Comparison of ENCODE assay signal across 26 mouse cellular contexts in genomic region chr13:59147976-59148375, GRCm38 (mm10).
DNase-seq lines count a peak whose midpoint lies in the region; ATAC-seq and TF ChIP-seq lines count a peak whose summit lies in the region.
"Had no signal": no experiment of that assay in that cellular context is flagged by ENCODE, and none has a peak within 500 bp of the region (broad histone marks: within the 10 kb centered on the region; RNA-seq: fewer than 3 reads in every experiment).

No protein-coding gene starts in this region.

- H3K36me3 ChIP-seq in forebrain, embryonic 11.5 days (ENCODE audit: control insufficient read depth, insufficient read depth, low read length): no peaks in the 10 kb centered on the region
- no peaks in the 10 kb centered on the region for H3K36me3 ChIP-seq in forebrain, postnatal 0 days (ENCODE audit: insufficient read depth)
- no peaks in the 10 kb centered on the region for H3K36me3 ChIP-seq in midbrain, embryonic 16.5 days (ENCODE audit: control insufficient read depth, insufficient read depth, low read length)
- no peaks in the 10 kb centered on the region for H3K36me3 ChIP-seq in midbrain, embryonic 10.5 days
- no peaks in the 10 kb centered on the region for H3K36me3 ChIP-seq in forebrain, embryonic 12.5 days (replicated peaks)
- H3K36me3 ChIP-seq: G1E; kidney, embryonic 15.5 days; neural tube, embryonic 12.5 days had no signal

- no peak overlapping the region for H3K4me2 ChIP-seq in forebrain, embryonic 11.5 days (ENCODE audit: low read depth, low read length, severe bottlenecking)
- no peak overlapping the region for H3K4me2 ChIP-seq in forebrain, postnatal 0 days (ENCODE audit: low read depth)
- H3K4me2 ChIP-seq in midbrain, embryonic 16.5 days (ENCODE audit: low read length): no peak overlapping the region
- H3K4me2 ChIP-seq in forebrain, embryonic 12.5 days: no peak overlapping the region
- H3K4me2 ChIP-seq: kidney, embryonic 15.5 days; neural tube, embryonic 12.5 days had no signal

- no peak overlapping the region for H3K9ac ChIP-seq in forebrain, embryonic 11.5 days (ENCODE audit: low read length)
- no peak overlapping the region for H3K9ac ChIP-seq in forebrain, postnatal 0 days
- no peak overlapping the region for H3K9ac ChIP-seq in midbrain, embryonic 16.5 days (ENCODE audit: low read depth, low read length)
- H3K9ac ChIP-seq in forebrain, embryonic 12.5 days: no peak overlapping the region
- H3K9ac ChIP-seq: kidney, embryonic 15.5 days; liver, embryonic 14.5 days; neural tube, embryonic 12.5 days had no signal

- H3K9me3 ChIP-seq in forebrain, embryonic 11.5 days (ENCODE audit: control insufficient read depth, low read length): no peaks in the 10 kb centered on the region
- H3K9me3 ChIP-seq in forebrain, postnatal 0 days (ENCODE audit: low read length): no peaks in the 10 kb centered on the region
- no peaks in the 10 kb centered on the region for H3K9me3 ChIP-seq in midbrain, embryonic 16.5 days (replicated peaks; ENCODE audit: control insufficient read depth, low read length, poor library complexity, severe bottlenecking)
- no peaks in the 10 kb centered on the region for H3K9me3 ChIP-seq in midbrain, embryonic 10.5 days (replicated peaks)
- no peaks in the 10 kb centered on the region for H3K9me3 ChIP-seq in forebrain, embryonic 12.5 days
- H3K9me3 ChIP-seq: kidney, embryonic 15.5 days; neural tube, embryonic 12.5 days had no signal

- 37% methylated on average over 4 of the region's 4 CpGs for WGBS in forebrain, embryonic 11.5 days
- WGBS in forebrain, postnatal 0 days: 15% methylated on average over 4 of the region's 4 CpGs
- WGBS in midbrain, embryonic 16.5 days: 62% methylated on average over 4 of the region's 4 CpGs
- 81% methylated on average over 4 of the region's 4 CpGs for WGBS in midbrain, embryonic 10.5 days
- WGBS in forebrain, embryonic 12.5 days: 22% methylated on average over 4 of the region's 4 CpGs

- peaks cover 17% of the 10 kb centered on the region; the same call in 1 of the 2 replicates for H3K4me1 ChIP-seq in forebrain, embryonic 11.5 days (replicated peaks; ENCODE audit: control insufficient read depth, insufficient read depth, low read length)
- H3K4me1 ChIP-seq in forebrain, postnatal 0 days (ENCODE audit: insufficient read depth): peaks cover 44% of the 10 kb centered on the region
- peaks cover 34% of the 10 kb centered on the region for H3K4me1 ChIP-seq in midbrain, embryonic 16.5 days (ENCODE audit: control insufficient read depth, insufficient read depth, low read length)
- peaks cover 38% of the 10 kb centered on the region for H3K4me1 ChIP-seq in midbrain, embryonic 10.5 days
- peaks cover 46% of the 10 kb centered on the region for H3K4me1 ChIP-seq in forebrain, embryonic 12.5 days
- H3K4me1 ChIP-seq: kidney, embryonic 15.5 days had no signal

- H3K4me3 ChIP-seq in forebrain, embryonic 11.5 days (ENCODE audit: low read depth, low read length): no peak overlapping the region
- H3K4me3 ChIP-seq in forebrain, postnatal 0 days (ENCODE audit: low read depth, low read length): no peak overlapping the region
- H3K4me3 ChIP-seq in midbrain, embryonic 16.5 days (ENCODE audit: low read depth, low read length): no peak overlapping the region
- H3K4me3 ChIP-seq in midbrain, embryonic 10.5 days: no peak overlapping the region
- no peak overlapping the region for H3K4me3 ChIP-seq in forebrain, embryonic 12.5 days (replicated peaks)
- H3K4me3 ChIP-seq: kidney, embryonic 15.5 days; myocyte; neural tube, embryonic 12.5 days had no signal

- H3K27ac ChIP-seq in forebrain, embryonic 11.5 days (ENCODE audit: low read depth, low read length): peak overlapping the region; percentile 18; the same call in 1 of the 2 replicates
- no peak overlapping the region for H3K27ac ChIP-seq in forebrain, postnatal 0 days (ENCODE audit: low read depth, low read length)
- H3K27ac ChIP-seq in midbrain, embryonic 16.5 days (ENCODE audit: low read length): 0 out of 2 replicates have a peak overlapping the region, but pooled peaks have one; percentile 20
- H3K27ac ChIP-seq in midbrain, embryonic 10.5 days (replicated peaks): no peak overlapping the region
- H3K27ac ChIP-seq in forebrain, embryonic 12.5 days: peak overlapping the region; percentile 69
- H3K27ac ChIP-seq: kidney, embryonic 15.5 days; liver, embryonic 14.5 days; macrophage; neural tube, embryonic 12.5 days had no signal

- H3K27me3 ChIP-seq in forebrain, embryonic 11.5 days (ENCODE audit: control insufficient read depth, insufficient read depth, low read length): no peaks in the 10 kb centered on the region
- H3K27me3 ChIP-seq in forebrain, postnatal 0 days (ENCODE audit: insufficient read depth, low read length): no peaks in the 10 kb centered on the region
- no peaks in the 10 kb centered on the region for H3K27me3 ChIP-seq in midbrain, embryonic 16.5 days (ENCODE audit: control insufficient read depth, insufficient read depth, low read depth, low read length)
- no peaks in the 10 kb centered on the region for H3K27me3 ChIP-seq in midbrain, embryonic 10.5 days (ENCODE audit: low read depth, poor library complexity, severe bottlenecking)
- no peaks in the 10 kb centered on the region for H3K27me3 ChIP-seq in forebrain, embryonic 12.5 days
- H3K27me3 ChIP-seq: kidney, embryonic 15.5 days; neural tube, embryonic 12.5 days had no signal

- no peak for DNase-seq in forebrain, embryonic 11.5 days (ENCODE audit: low spot score)
- DNase-seq in forebrain, postnatal 0 days: no peak
- DNase-seq in midbrain, embryonic 10.5 days (ENCODE audit: low spot score): no peak
- no peak for DNase-seq in embryo, embryonic 10.5 days (ENCODE audit: low spot score)
- DNase-seq: adrenal gland, postnatal 14 days; cerebellum, adult 18-20 months; cerebellum, postnatal 14 days; heart, postnatal 14 days; kidney, adult 18-20 months; kidney, postnatal 36 days; layer of hippocampus, postnatal 36 days; liver; lung, adult 2 months; lung, postnatal 10 days; right cerebral cortex, postnatal 14 days; thymus, postnatal 25 days had no signal

- ATAC-seq in forebrain, embryonic 11.5 days (replicated peaks; ENCODE audit: low FRiP score): no peak
- no peak for ATAC-seq in forebrain, postnatal 0 days
- no peak for ATAC-seq in midbrain, embryonic 16.5 days
- peak; percentile 37; the same call in 1 of the 2 replicates for ATAC-seq in forebrain, embryonic 12.5 days (ENCODE audit: low FRiP score)
- ATAC-seq in erythroblast, adult 5-6 weeks (replicated peaks; ENCODE audit: low FRiP score, poor library complexity, severe bottlenecking): no peak
- ATAC-seq: hindbrain, embryonic 16.5 days had no signal

- TF ChIP-seq CTCF in forebrain, postnatal 0 days (IDR thresholded peaks at IDR 0.05; ENCODE audit: low read depth): no peak

Comparison
In these comparisons a context has a peak if more than half of its experiments do, and no peak if none do; other contexts are left out.
1. H3K27ac ChIP-seq: peak in forebrain, embryonic 11.5 days (single experiment), midbrain, embryonic 16.5 days (single experiment) and forebrain, embryonic 12.5 days (single experiment); none in forebrain, postnatal 0 days (single experiment) and midbrain, embryonic 10.5 days (single experiment).